Mouse (Mus musculus): ENCODE results near the gene Iah1.

Iah1 gene

GRCm38 (mm10) chr12:21318143-21318895, 2.1 kb downstream of the Iah1 start:
- peak; percentile 85 for DNase-seq (ENCODE audit: low read depth, low spot score)

DNA sequence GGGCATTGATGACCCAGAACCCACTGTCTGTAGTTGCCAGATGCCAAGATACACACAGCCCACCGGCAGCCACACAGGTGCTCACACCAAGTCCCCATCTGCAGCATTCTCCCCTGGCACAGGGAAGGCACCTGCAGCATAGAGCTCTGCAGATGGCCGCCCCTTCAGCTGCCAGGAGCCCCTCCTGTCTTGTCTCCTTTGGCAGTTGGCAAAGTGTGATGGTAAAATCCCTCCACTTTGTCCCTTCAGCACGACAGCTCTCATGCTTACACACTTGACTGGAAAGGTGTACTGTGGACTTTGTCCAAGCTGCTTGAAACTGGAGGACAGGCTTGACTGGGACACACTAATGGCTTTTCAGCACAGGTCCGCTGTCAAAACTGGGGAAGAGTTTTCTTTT, 4.1 kb downstream of the Iah1 start:
- no peak for DNase-seq (ENCODE audit: low read depth, low spot score)

GRCm38 (mm10) chr12:21321170-21321569, 5.0 kb downstream of the Iah1 start:
- no peak for DNase-seq (ENCODE audit: low read depth, low spot score)

- DNase-seq (ENCODE audit: low read depth, low spot score): no peak
Measured at GRCm38 (mm10) chr12:21322296-21322695, 6.1 kb downstream of the Iah1 start.

GRCm38 (mm10) chr12:21322856-21323255, 6.7 kb downstream of the Iah1 start:
- DNase-seq (ENCODE audit: low read depth, low spot score): no peak

DNA sequence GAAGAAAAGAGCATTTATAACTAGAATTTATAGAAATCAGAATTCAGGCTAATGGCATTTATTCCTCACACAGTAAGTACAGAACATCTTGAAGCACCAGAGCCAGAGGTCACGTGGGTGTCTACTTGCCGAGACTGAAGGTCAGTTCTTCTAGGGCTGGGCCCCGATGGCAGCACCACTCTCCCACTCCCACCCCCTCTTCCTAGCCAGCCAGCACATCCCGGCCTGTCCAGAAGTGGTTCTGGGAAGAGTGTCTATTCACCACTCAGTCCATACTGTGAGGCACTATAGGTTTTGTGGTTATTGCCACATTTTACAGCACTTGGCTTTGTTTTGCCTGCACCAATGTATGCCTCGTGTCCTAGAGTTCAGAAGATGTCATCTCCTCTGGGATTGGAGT, 7.9 kb downstream of the Iah1 start:
- DNase-seq (ENCODE audit: low read depth, low spot score): no peak

- no peak for DNase-seq (ENCODE audit: low read depth, low spot score)
Measured at GRCm38 (mm10) chr12:21325266-21325665, 9.1 kb downstream of the Iah1 start.

DNA sequence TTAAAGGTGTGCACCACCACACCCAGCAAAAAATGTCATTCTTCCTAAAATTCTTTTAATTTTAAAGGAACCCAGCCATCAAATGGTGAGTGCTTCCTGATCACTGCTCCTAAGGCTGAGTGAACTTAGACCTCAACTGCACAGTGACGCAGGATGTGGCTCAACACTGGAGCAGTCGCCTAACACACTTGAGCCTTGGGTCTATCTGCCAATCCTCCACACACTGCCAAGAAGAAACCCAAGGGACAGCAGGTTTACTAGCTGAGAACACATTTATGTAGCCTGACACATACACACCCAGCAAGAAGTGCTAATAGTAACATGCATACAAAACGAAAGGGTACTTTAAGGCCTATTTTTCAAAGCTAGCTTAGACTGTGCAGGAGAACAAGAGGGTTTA, 10.1 kb downstream of the Iah1 start:
- no peak for DNase-seq (ENCODE audit: low read depth, low spot score)

DNA sequence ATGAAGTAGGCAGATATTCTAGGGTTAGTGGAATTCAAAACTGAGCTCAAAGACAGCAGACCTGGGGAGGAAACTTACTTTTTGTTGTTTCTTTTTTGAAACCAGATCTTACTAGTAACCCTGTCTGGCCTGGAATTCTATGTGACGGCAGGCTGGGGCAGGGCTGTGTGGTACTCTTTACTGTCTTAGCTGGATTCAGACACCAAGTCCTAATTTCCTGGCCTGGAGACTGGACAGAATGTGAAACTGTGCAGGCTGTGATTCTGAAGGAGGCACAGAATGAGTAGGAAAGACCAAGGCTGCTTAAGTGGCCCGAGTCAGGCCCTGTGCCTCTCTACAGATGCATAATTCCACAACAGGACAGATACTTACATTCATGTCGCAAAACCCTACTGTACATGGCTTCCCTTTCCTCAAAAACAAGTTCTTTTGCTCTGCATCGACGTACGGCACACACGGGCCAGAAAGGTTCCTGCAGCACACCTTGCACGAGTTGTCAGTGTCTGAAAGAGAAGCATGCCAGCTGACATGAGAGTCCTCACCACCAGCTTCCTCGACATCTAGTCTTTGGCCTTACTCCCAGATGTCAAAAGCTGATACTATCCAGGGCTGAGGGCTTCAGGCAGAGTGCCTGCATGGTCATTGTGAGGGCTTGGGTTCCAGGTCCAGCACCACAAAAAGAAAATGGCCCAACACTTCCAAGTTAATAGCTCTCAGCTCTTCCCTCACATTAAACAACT, 13.6 kb downstream of the Iah1 start:
- no peak for DNase-seq (ENCODE audit: low read depth, low spot score)

DNA sequence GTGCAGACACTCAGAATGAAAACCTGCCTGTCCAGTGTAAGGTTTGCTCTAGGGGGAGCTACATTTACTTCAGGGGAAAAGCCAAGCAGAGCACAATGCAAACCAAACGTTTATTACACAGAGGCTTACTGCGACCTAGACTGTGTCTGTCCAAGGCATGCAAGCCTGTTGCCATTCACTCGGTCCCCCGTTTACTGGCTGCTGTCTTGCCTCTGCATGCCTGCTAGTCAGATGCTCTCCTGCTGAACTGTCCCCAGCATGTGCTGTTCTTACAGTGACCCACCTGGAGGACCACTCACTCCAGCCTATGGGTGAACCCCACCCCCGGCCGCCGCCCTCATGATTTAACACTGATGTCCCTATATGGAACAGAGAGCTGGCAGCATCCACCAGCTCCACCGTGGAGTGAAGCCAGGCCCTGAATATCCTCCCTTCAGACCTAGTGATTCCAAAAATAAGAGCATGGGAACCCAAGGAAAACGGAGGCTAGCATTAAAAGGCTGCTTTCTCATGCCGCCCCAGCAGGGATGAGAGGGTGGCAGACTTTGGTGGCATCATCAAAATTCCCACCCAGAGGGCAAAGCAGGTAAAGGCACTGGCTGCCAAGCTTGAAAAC, 14.9 kb downstream of the Iah1 start:
- DNase-seq (ENCODE audit: low read depth, low spot score): no peak

DNA sequence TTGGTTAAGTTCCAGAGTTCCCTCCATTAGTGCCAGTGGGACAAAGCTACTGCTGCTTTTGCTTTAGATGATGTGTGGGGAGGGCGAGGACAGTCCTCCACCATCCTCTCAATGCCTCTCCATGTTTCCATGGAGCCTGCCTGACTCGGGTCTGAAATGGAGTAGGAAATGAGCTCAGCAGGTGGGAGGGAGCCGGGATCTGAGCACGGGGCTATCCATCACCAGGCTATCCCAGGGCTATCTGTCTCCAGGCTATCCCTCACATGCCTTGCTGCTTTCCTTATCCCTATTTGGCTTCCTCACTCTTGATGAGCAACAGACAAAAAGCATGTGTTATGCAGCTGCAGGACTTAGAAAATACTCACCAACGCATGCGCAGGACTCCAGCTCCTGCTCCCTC, 15.5 kb downstream of the Iah1 start:
- DNase-seq (ENCODE audit: low read depth, low spot score): no peak

DNA sequence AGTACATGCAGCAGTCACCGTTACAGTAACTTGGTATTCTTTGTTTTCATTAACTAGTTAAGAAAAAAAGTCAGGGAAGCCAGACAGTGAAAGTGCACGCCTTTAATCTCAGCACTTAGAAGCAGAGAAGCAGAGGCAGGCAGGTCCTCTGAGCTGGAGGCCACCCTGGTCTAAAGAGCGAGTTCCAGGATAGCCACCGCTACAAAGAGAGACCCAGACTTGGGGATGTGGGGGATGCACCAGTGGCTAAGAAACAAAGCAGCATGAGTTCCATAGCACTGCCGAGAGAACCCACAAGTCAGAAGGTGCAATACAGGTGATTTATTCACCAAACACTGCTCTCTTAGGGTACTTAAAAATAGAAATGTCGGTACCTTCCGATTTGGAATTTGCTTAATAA, 16.8 kb downstream of the Iah1 start:
- no peak for DNase-seq (ENCODE audit: low read depth, low spot score)

GRCm38 (mm10) chr12:21333766-21334165, 17.6 kb downstream of the Iah1 start:
- DNase-seq (ENCODE audit: low read depth, low spot score): no peak

DNA sequence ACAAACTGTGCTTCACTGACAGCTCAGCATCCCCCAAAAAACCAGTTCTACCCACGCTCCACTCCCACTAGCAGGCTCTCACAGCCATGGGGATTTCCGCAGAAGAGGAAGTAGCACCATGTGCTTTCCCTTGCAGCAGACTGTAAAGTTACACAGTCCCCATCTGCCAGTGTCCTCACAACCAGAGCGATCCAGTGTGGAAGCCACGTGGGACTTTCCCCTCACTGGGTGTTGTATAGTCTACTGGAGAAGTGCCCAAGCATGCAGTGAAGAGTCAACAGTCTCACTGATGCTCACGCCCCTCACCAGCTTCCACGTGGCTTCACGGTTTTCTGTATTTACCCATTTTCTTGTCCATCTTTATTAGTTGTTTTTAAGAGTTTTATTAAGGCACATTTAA, 19.7 kb downstream of the Iah1 start:
- DNase-seq (ENCODE audit: low read depth, low spot score): no peak

DNA sequence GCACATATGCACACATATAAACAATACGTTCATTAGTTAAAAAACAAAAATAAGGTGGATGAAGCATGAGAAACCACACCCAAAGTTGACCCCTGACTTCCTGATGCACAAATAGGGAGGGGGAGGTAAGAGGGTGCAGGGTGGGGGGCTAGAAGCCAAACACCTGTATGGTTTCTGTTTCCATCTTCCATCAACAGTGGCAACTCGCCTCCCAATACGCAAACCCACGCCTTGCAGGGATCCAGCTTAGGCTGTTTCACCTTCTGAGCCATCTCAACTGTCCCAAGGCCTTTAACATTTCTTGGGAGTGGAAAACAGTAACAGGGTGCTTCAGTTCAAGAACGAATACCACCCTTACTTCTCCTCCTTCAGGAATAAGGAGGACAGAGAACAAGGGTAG, 21.0 kb downstream of the Iah1 start:
- DNase-seq (ENCODE audit: low read depth, low spot score): no peak

DNA sequence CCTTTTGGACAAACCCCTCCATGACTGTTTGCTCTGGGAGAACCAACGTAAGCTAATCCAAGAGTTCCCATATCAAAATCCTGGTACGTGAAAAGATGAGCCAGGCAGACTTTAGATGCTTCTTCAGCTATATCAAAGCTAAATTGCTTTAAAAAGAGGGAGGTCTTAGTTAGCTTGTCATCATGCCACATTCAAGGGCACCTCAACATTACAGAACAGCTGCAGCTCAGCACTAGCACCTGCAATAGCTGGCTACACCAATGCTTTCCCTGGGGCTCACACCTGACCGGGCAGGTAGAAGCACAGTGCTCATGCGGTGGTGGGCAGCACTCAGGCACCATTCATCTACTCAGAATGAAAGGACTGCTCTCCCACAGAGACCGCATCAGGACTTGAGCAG, 24.5 kb downstream of the Iah1 start:
- no peak for DNase-seq (ENCODE audit: low read depth, low spot score)

DNA sequence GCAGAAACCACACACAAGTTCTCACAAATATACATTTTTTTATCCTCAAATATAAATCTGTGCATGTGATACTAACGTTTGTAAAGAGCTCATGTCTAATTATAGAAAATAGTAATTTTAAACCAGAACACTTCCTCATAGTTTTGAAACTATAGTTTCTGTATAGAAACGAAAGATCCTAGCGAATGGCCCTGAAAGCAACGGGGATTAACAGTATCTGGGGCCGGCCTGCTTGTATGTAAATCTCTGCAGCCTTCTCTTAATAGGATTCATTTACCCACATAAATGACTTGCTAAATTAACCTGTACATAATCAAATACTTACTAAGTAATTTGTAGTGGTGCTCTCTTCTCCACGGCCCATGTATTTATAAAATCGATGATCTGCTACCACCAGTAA, 30.8 kb downstream of the Iah1 start:
- no peak for DNase-seq (ENCODE audit: low read depth, low spot score)

DNA sequence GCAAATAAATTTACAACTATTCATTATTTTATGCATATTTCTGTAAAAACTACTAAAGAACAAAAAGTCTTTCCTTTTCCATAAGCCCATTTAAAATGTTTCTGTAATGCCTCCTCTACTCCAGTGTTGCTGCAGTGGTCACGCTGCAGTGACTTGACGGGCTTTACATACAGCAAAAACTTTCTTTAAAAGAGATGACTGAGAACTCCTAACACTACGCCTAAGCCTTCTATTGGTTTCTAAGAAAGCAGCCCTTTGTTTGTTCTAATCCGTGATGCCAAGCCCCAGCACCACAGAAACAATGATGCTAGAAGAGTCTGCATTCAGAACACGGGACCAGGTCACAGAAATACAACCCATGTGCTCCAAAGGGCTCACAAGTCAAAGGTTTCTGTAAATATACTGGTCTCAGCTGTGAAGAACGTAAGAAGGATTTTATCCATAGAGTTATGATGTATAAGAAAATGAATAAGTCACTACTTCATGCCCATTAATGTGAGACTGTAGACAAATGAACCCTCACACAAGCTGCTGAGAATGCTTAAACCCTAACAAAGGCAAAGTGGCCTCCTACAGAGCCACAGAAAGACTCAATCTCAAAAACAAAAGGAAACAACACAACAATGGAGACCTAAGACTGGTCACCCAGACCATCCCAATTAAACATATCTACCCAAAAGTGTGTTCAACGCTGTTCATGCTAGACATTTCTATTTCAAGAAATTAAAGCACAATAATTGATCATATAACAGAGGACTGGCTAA, 34.1 kb downstream of the Iah1 start:
- DNase-seq (ENCODE audit: low read depth, low spot score): peak; percentile 28

DNA sequence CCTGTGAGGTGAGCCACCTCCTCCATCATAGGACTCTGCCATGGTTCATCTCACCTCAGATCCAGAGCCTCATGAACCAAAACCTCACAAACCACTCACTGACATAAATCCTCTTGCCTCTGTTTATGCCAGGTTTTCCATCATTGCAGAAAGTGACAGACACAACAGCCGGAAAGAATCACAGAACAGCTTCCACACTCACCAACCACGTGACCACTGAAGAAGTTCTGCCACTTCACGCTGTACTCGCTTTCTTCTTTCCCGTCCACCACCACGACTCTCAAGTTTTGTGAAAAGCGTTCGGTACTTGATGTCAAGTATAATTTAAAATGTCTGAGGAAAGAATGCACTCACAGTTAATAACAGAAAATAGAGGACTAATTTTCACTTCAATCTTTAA, 37.5 kb downstream of the Iah1 start:
- DNase-seq (ENCODE audit: low read depth, low spot score): no peak

GRCm38 (mm10) chr12:21362686-21363085, 46.5 kb downstream of the Iah1 start:
- DNase-seq (ENCODE audit: low read depth, low spot score): no peak

DNA sequence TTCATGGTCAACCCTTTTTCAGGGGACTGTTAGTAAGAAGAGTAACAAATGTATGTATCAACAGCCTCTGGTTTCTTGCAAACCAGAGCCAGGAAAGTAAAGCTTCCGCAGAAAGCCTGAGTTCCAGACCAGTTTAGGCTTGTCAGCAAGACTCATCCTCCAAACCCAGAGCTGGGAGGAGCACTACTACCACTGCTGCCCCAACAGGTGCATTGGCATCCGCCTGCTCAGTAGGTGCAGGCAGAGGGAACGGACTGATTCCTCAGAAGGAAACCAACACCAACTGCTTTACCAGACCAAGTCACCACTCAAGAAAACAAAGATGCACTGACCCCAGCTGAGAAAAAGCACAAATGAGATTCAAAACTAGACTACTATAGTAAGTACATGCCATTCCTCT, 47.0 kb downstream of the Iah1 start:
- no peak for DNase-seq (ENCODE audit: low read depth, low spot score)
